Mouse (Mus musculus) forebrain, embryonic 12.5 days (tissue): ENCODE measurements around the gene Oosp3. TPM values are rescaled to one million over a fixed set of nuclear protein-coding genes. Genes with fewer than 3 reads are reported as not detected.

Experiments
- ATAC-seq: fragments of 200-750 bp; cut with Nextera tagmentation; 2 replicates; pipeline ENCODE4 v1.8.0; 2017; ENCODE audit warnings: moderate TSS enrichment; ENCODE audit not compliant: low FRiP score
- H3K27ac ChIP-seq: fragments of 300-500 bp; sonication (generic); 2 replicates; pipeline ENCODE4 v1.5.1; 2016; ENCODE audit warnings: mild to moderate bottlenecking
- H3K27me3 ChIP-seq: fragments of 300-500 bp; sonication (generic); 2 replicates; pipeline ENCODE4 v1.6.1; 2016; ENCODE audit warnings: mild to moderate bottlenecking
- H3K36me3 ChIP-seq: fragments of 300-500 bp; sonication (generic); replicated peaks from 2 replicates; pipeline ENCODE4 v1.6.1; 2016; ENCODE audit warnings: mild to moderate bottlenecking
- H3K4me1 ChIP-seq: fragments of 300-500 bp; sonication (generic); 2 replicates; pipeline ENCODE4 v1.6.1; 2016
- H3K4me2 ChIP-seq: fragments of 300-500 bp; sonication (generic); 2 replicates; pipeline ENCODE4 v1.6.1; 2016; ENCODE audit warnings: mild to moderate bottlenecking, moderate library complexity
- H3K4me3 ChIP-seq: fragments of 300-500 bp; sonication (generic); replicated peaks from 2 replicates; pipeline ENCODE4 v1.5.1; 2016; ENCODE audit warnings: mild to moderate bottlenecking
- H3K9ac ChIP-seq: fragments of 300-500 bp; sonication (generic); 2 replicates; pipeline ENCODE4 v1.6.1; 2016; ENCODE audit warnings: mild to moderate bottlenecking
- H3K9me3 ChIP-seq: fragments of 300-500 bp; sonication (generic); 2 replicates; pipeline ENCODE4 v1.6.1; 2016
- WGBS: fragments of 180-500 bp; shearing (Covaris S2); methylation state at CpG from one replicate; pipeline ENCODE4 v1.1.7; 2016; 5-methylcytosine and 5-hydroxymethylcytosine counted together
- polyA plus RNA-seq: library from polyadenylated mRNA; unstranded; fragments of >200 nt; fragmentation: Nextera tagmentation; extraction: Ambion mirVana; gene quantifications from 2 replicates; pipeline ENCODE4 v1.2.1, GENCODE M21; 2016

Gene Oosp3
- not detected in 2 replicates for polyA plus RNA-seq

- Histone ChIP-seq H3K4me2 (no peak within 1 kb of the TSS), H3K4me1 (no peaks in the 10 kb centered on the region), H3K9me3 (no peaks in the 10 kb centered on the region), H3K27me3 (no peaks in the 10 kb centered on the region), H3K36me3 (no peaks in the 10 kb centered on the region), H3K9ac (no peak within 1 kb of the TSS), H3K4me3 (no peak within 1 kb of the TSS), H3K27ac (no peak within 1 kb of the TSS)
- WGBS: 87% methylated on average over 2 of the region's 2 CpGs
- no peak for ATAC-seq
Observed at GRCm38 (mm10) chr19:11696755-11697154, at the start of gene Oosp3. Gene Oosp3, plus strand, starts transcription at chr19:11697055.

GRCm38 (mm10) chr19:11649564-11649963 is 47.3 kb upstream of the Oosp3 start:
- Histone ChIP-seq H3K4me1 (no peaks in the 10 kb centered on the region), H3K9me3 (no peaks in the 10 kb centered on the region), H3K27ac (no peak overlapping the region), H3K4me2 (no peak overlapping the region), H3K36me3 (no peaks in the 10 kb centered on the region), H3K4me3 (no peak overlapping the region), H3K27me3 (no peaks in the 10 kb centered on the region), H3K9ac (no peak overlapping the region)
- no peak for ATAC-seq
- WGBS: 83% methylated on average over 4 of the region's 4 CpGs

GRCm38 (mm10) chr19:11659142-11659541 is 37.7 kb upstream of the Oosp3 start:
- no peak overlapping the region for H3K4me2 ChIP-seq
- H3K4me3 ChIP-seq: no peak overlapping the region
- H3K9ac ChIP-seq: no peak overlapping the region
- no peaks in the 10 kb centered on the region for H3K9me3 ChIP-seq
- H3K27me3 ChIP-seq: no peaks in the 10 kb centered on the region
- WGBS: 74% methylated on average over 2 of the region's 2 CpGs
- H3K36me3 ChIP-seq: no peaks in the 10 kb centered on the region
- ATAC-seq: no peak
- no peaks in the 10 kb centered on the region for H3K4me1 ChIP-seq
- no peak overlapping the region for H3K27ac ChIP-seq

- no peak for ATAC-seq
- H3K36me3 ChIP-seq: no peaks in the 10 kb centered on the region
- WGBS: 91% methylated on average over 5 of the region's 5 CpGs
Observed at GRCm38 (mm10) chr19:11660459-11660858, 36.4 kb upstream of the Oosp3 start, which contains the start of gene Oosp2. Gene Oosp2, minus strand, starts transcription at chr19:11660559.

GRCm38 (mm10) chr19:11661562-11661961 is 35.3 kb upstream of the Oosp3 start:
- Histone ChIP-seq H3K9ac (no peak overlapping the region), H3K4me1 (no peaks in the 10 kb centered on the region), H3K27ac (no peak overlapping the region), H3K9me3 (no peaks in the 10 kb centered on the region), H3K4me2 (no peak overlapping the region), H3K4me3 (no peak overlapping the region), H3K36me3 (no peaks in the 10 kb centered on the region), H3K27me3 (no peaks in the 10 kb centered on the region)
- no peak for ATAC-seq

More at GRCm38 (mm10) chr19:11660459-11660858, 36.4 kb upstream of the Oosp3 start, which contains the start of gene Oosp2:
- no peaks in the 10 kb centered on the region for H3K27me3 ChIP-seq
- no peak within 1 kb of the TSS for H3K4me3 ChIP-seq
- H3K4me2 ChIP-seq: no peak within 1 kb of the TSS
- H3K9me3 ChIP-seq: no peaks in the 10 kb centered on the region
- H3K27ac ChIP-seq: no peak within 1 kb of the TSS
- H3K4me1 ChIP-seq: no peaks in the 10 kb centered on the region
- H3K9ac ChIP-seq: no peak within 1 kb of the TSS

- Histone ChIP-seq H3K4me3 (no peak within 1 kb of the TSS), H3K27ac (no peak within 1 kb of the TSS), H3K4me2 (no peak within 1 kb of the TSS), H3K9me3 (no peaks in the 10 kb centered on the region), H3K27me3 (no peaks in the 10 kb centered on the region), H3K9ac (no peak within 1 kb of the TSS), H3K4me1 (no peaks in the 10 kb centered on the region), H3K36me3 (no peaks in the 10 kb centered on the region)
- 75% methylated on average over 5 of the region's 5 CpGs for WGBS
- ATAC-seq: no peak
Observed at GRCm38 (mm10) chr19:11690839-11691238, 6.0 kb upstream of the Oosp3 start, which contains the start of gene Oosp1. Gene Oosp1, minus strand, starts transcription at chr19:11691150.

GRCm38 (mm10) chr19:11691454-11691853 is 5.4 kb upstream of the Oosp3 start:
- ATAC-seq: no peak
- WGBS: 74% methylated on average over 1 of the region's 1 CpGs
- H3K27ac ChIP-seq: no peak overlapping the region

DNA sequence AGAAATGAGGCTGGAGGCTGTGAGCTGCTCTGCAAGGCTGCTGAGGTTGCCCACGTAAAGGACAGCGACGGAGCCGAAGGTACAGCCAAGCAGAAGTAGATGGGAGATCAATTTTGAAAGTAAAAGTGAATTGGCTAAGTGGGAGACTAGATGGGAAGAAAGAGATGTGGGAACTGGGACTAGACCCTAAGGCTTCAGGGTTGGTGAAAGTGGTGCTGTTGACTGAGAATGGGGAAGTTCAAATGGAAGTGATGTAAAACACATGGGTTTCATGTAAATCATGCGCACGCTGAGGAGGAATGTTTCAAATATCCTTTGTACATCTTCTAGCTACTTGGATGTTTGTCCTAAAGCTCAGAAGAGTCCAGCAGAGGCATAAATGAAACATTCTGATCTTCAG is 1.5 kb downstream of the Oosp3 start:
- H3K9ac ChIP-seq: no peak overlapping the region
- H3K4me1 ChIP-seq: no peaks in the 10 kb centered on the region
- no peak overlapping the region for H3K4me3 ChIP-seq
- H3K9me3 ChIP-seq: no peaks in the 10 kb centered on the region
- H3K27ac ChIP-seq: no peak overlapping the region
- no peaks in the 10 kb centered on the region for H3K36me3 ChIP-seq
- WGBS: 95% methylated on average over 6 of the region's 6 CpGs
- no peaks in the 10 kb centered on the region for H3K27me3 ChIP-seq
- ATAC-seq: no peak
- H3K4me2 ChIP-seq: no peak overlapping the region

More at GRCm38 (mm10) chr19:11691454-11691853, 5.4 kb upstream of the Oosp3 start:
- Histone ChIP-seq H3K4me1 (no peaks in the 10 kb centered on the region), H3K9ac (no peak overlapping the region), H3K9me3 (no peaks in the 10 kb centered on the region), H3K4me3 (no peak overlapping the region), H3K27me3 (no peaks in the 10 kb centered on the region), H3K36me3 (no peaks in the 10 kb centered on the region), H3K4me2 (no peak overlapping the region)

- H3K9me3 ChIP-seq: no peaks in the 10 kb centered on the region
- no peaks in the 10 kb centered on the region for H3K36me3 ChIP-seq
- H3K9ac ChIP-seq: no peak overlapping the region
- no peak overlapping the region for H3K4me2 ChIP-seq
- H3K27ac ChIP-seq: no peak overlapping the region
- H3K27me3 ChIP-seq: no peaks in the 10 kb centered on the region
- no peak overlapping the region for H3K4me3 ChIP-seq
- 86% methylated on average over 4 of the region's 4 CpGs for WGBS
- ATAC-seq: no peak
- no peaks in the 10 kb centered on the region for H3K4me1 ChIP-seq
Observed at GRCm38 (mm10) chr19:11712451-11712850, 15.6 kb downstream of the Oosp3 start.

DNA sequence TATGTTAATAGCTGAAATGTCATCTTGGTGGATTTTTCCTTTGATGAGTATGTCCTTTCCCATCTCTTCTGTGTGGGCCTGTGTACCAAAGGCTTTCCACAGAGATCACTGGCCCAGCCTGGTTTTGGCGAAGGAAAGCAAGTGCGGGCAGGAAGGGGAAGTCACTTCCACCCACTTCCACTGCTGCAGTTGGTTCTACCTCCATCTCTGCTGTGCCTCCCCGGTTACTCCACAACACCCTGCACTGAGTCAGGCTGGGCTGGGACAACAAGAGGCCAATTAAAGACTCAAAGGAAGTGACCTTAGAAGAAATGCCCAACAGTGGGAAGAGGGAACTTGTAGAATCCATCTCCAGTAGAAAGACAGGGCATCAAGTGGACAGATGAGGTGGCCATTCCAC is 23.2 kb downstream of the Oosp3 start:
- Histone ChIP-seq H3K9ac (no peak overlapping the region), H3K4me1 (no peaks in the 10 kb centered on the region), H3K9me3 (no peaks in the 10 kb centered on the region), H3K27ac (no peak overlapping the region), H3K4me3 (no peak overlapping the region), H3K36me3 (no peaks in the 10 kb centered on the region), H3K4me2 (no peak overlapping the region), H3K27me3 (no peaks in the 10 kb centered on the region)
- no peak for ATAC-seq
- WGBS: 89% methylated on average over 3 of the region's 3 CpGs

DNA sequence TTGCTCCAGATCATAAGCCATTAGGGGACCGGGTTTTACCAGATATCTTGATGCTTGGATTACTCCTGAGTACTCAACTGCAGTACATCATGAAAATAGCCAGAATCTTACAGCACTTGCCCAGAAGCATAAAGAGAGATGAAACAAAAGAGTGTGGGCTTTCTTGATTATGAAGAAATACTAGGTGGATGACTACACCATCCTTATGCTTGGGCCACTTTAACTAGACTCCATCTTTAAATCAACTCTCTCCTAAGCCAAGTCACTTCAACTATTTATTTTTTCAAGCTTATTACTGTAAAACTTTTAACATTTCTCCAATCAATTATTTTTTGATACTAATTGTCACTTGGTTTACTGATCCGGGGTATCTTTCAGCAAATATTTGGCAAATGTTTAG is 27.0 kb downstream of the Oosp3 start:
- Histone ChIP-seq H3K27me3 (no peaks in the 10 kb centered on the region), H3K4me1 (no peaks in the 10 kb centered on the region), H3K4me2 (no peak overlapping the region), H3K9ac (no peak overlapping the region), H3K27ac (no peak overlapping the region), H3K9me3 (no peaks in the 10 kb centered on the region), H3K4me3 (no peak overlapping the region), H3K36me3 (no peaks in the 10 kb centered on the region)
- 89% methylated on average over 2 of the region's 2 CpGs for WGBS
- no peak for ATAC-seq

- WGBS: 85% methylated on average over 6 of the region's 6 CpGs
- Histone ChIP-seq H3K9me3 (no peaks in the 10 kb centered on the region), H3K27me3 (no peaks in the 10 kb centered on the region), H3K36me3 (no peaks in the 10 kb centered on the region), H3K4me1 (no peaks in the 10 kb centered on the region), H3K9ac (no peak overlapping the region), H3K27ac (no peak overlapping the region), H3K4me2 (no peak overlapping the region), H3K4me3 (no peak overlapping the region)
- ATAC-seq: no peak
Observed at GRCm38 (mm10) chr19:11724275-11724674, 27.4 kb downstream of the Oosp3 start.

GRCm38 (mm10) chr19:11725915-11726314 is 29.1 kb downstream of the Oosp3 start:
- H3K27me3 ChIP-seq: no peaks in the 10 kb centered on the region
- no peak overlapping the region for H3K27ac ChIP-seq
- H3K4me3 ChIP-seq: no peak overlapping the region
- H3K9me3 ChIP-seq: no peaks in the 10 kb centered on the region
- H3K4me2 ChIP-seq: no peak overlapping the region
- 88% methylated on average over 2 of the region's 2 CpGs for WGBS
- ATAC-seq: no peak
- H3K4me1 ChIP-seq: no peaks in the 10 kb centered on the region
- no peak overlapping the region for H3K9ac ChIP-seq
- no peaks in the 10 kb centered on the region for H3K36me3 ChIP-seq
